Mouse (Mus musculus): ENCODE measurements around the gene Gpatch8.

GRCm38 (mm10) chr11:102430121-102431017, 125.8 kb downstream of the Gpatch8 start, which contains the start of gene Grn:
- no peak for TF ChIP-seq CTCF (IDR thresholded peaks at IDR 0.05; ENCODE audit: extremely low read depth, insufficient read length, insufficient replicate concordance, low read depth, low read length)
- peak; percentile 31; the same call in 1 of the 2 replicates for TF ChIP-seq POLR2A (IDR thresholded peaks at IDR 0.05; ENCODE audit: low read depth, low read length)
